Mouse (Mus musculus): Measurements from ENCODE around the gene Tet3.

DNA sequence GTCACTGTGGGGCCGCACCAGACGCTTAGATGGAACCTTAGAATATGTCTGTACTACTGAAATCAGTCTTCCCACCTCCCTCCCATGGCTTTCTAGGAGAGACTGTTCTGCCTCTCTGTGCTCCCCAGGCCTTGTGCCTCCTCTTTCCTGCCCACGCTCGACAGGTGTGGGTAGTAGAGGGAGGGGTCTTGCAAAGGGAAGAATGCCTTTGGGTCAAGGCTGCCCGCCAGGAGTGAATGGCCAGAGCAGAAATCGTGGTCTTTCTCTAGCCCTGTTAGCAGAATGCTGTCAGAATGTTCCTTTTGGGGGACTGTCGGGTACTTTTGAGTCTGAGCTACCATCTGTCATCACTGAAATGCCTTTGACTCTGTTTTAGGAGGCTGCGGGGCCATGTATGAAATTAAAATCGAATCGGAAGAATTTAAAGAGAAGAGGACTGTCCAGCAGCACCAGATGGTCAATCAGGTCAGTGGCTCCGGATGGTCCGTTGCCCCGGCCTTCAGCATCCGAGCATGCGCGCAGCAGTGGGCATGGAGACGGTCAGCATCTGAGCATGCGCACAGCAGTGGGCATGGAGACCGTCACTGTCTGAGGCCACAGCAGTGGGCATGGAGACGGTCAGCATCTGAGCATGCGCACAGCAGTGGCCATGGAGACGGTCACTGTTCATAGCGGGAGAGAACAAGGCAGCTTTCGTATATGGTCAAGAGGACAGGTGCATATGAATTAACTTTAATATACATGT lies 106.0 kb downstream of the Tet3 start:
- TF ChIP-seq ZC3H11A (IDR thresholded peaks at IDR 0.05; ENCODE audit: borderline replicate concordance, low read depth, low read length) (no peak), CHD2 (IDR thresholded peaks at IDR 0.05; ENCODE audit: low read depth, low read length) (no peak)

Measured in ES-E14 (cell line).